Mouse (Mus musculus) liver, postnatal 0 days (tissue): ENCODE results near the gene Ankrd12.

ENCODE experiments used
- CTCF ChIP-seq: sonication (generic); IDR thresholded peaks from 2 replicates; pipeline ENCODE4 v1.5.1; 2016; ENCODE audit warnings: antibody characterized with exemption, low read depth
- EP300 ChIP-seq: IDR thresholded peaks from 2 replicates; pipeline ENCODE4 v1.6.1; 2016; ENCODE audit warnings: antibody characterized with exemption, low read depth, mild to moderate bottlenecking

DNA sequence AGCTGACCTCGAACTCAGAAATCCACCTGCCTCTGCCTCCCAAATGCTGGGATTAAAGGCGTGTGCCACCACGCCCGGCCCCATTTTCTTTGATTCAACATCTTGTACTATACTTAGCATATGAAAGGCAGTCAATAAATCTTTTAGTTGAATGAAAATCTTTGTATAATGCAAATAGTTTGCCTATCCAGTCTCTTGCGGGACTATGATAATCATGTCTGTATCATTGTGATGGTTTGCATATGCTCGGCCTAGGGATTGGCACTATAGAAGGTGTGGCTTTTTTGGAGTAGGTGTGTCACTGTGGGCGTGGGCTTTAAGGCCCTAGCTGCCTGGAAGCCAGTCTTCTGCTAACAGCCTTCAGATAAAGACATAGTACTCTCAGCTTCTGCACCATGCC is 27.2 kb upstream of the Ankrd12 start:
- TF ChIP-seq CTCF (no peak), EP300 (no peak)
